8 mouse cellular contexts compared by ENCODE assay signal in the genomic region with DNA sequence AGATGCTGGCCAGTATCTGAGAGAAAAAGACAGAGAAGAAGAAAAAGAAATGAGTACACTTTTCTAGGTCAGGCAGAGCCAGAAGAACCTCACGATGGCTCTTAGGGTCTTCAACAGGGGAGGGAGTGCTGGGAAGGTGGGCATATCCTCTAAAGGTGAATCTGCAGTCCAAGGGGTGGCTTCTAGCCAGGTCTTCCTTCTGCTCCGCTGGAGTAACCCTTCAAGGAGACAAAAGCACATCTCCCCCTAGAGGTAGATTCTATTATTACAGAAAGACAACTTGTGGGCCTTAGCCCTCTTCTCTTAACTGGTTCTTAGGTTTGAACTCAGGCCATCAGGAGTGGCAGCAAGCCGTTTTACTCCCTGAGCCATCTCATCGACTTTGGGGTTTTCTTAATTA. TPM values are rescaled to one million over a fixed set of nuclear protein-coding genes. Genes with fewer than 3 reads are reported as not detected.
DNase-seq lines count a peak whose midpoint lies in the region; ATAC-seq lines count a peak whose summit lies in the region.

No protein-coding gene starts in this region.

- WGBS in midbrain, embryonic 15.5 days: 10% methylated on average over 4 of the region's 4 CpGs

- intact Hi-C loops in heart, postnatal 25 days (cut with DNase I): loop anchor here (5.0 to 10.0 kb wide), 2 partner anchors 192 to 370 kb away; no protein-coding TSS in a partner anchor
- intact Hi-C loops in heart, postnatal 10 days (cut with DNase I): no loop called here

- H3K27me3 ChIP-seq in midbrain, embryonic 15.5 days (replicated peaks): no peaks in the 10 kb centered on the region

- H3K4me1 ChIP-seq in midbrain, embryonic 15.5 days: 0 out of 2 replicates have a peak, but pooled peaks cover under 1% of the 10 kb centered on the region

- H3K4me3 ChIP-seq in midbrain, embryonic 15.5 days: no peak overlapping the region

- no peak overlapping the region for H3K27ac ChIP-seq in midbrain, embryonic 15.5 days

- DNase-seq in heart, adult 11 months: peak; percentile 89
- DNase-seq in heart, postnatal 25 days (ENCODE audit: low spot score): no peak
- peak; percentile 61 for DNase-seq in cerebellum, adult 11-12 months
- DNase-seq in heart, postnatal 10 days: peak; percentile 49 to 63
- DNase-seq in lung, postnatal 10 days: peak; percentile 61
- no peak for DNase-seq in thymus, postnatal 36 days

- no peak overlapping the region for H3K4me2 ChIP-seq in midbrain, embryonic 15.5 days

- ATAC-seq in CD4-positive, CD25-positive, alpha-beta regulatory T cell, adult 4 months: peak; percentile 90
- no peak for ATAC-seq in midbrain, embryonic 15.5 days (replicated peaks)

- H3K9ac ChIP-seq in midbrain, embryonic 15.5 days: no peak overlapping the region

- H3K9me3 ChIP-seq in midbrain, embryonic 15.5 days: no peaks in the 10 kb centered on the region

- no peaks in the 10 kb centered on the region for H3K36me3 ChIP-seq in midbrain, embryonic 15.5 days (replicated peaks)

RNA-seq across cellular contexts. Expression of a gene that starts 6.1 kb away (rescaled TPM):
- total RNA-seq in heart, postnatal 25 days (2021): 10 to 100 TPM; 14.8 to 16.3 TPM
- polyA plus RNA-seq in CD4-positive, CD25-positive, alpha-beta regulatory T cell, adult 4 months (2017; shearing (Covaris generic)): under 1 TPM; 0.05 to 0.29 TPM
- 10 to 100 TPM; 28.3 to 31.4 TPM for total RNA-seq in heart, postnatal 10 days (2021)
- polyA plus RNA-seq in midbrain, embryonic 15.5 days (2015; fragmentation: Nextera tagmentation; extraction: Ambion mirVana): 20.1 and 21.2 TPM in 2 replicates

RNA-seq across cellular contexts. Expression of a gene that starts 6.6 kb away (rescaled TPM):
- total RNA-seq in heart, postnatal 25 days (2021): 10 to 100 TPM; 27.7 to 32.8 TPM
- polyA plus RNA-seq in CD4-positive, CD25-positive, alpha-beta regulatory T cell, adult 4 months (2017; shearing (Covaris generic)): 1 to 10 TPM; 1.5 to 2.3 TPM
- 10 to 100 TPM; 23.6 to 30.7 TPM for total RNA-seq in heart, postnatal 10 days (2021)
- 52.0 and 55.3 TPM in 2 replicates for polyA plus RNA-seq in midbrain, embryonic 15.5 days (2015; fragmentation: Nextera tagmentation; extraction: Ambion mirVana)

RNA-seq across cellular contexts. Expression of a gene that starts 21.1 kb away (rescaled TPM):
- 100 to 1,000 TPM; 104 to 108 TPM for total RNA-seq in heart, postnatal 25 days (2021)
- polyA plus RNA-seq in CD4-positive, CD25-positive, alpha-beta regulatory T cell, adult 4 months (2017; shearing (Covaris generic)): 100 to 1,000 TPM; 137 to 170 TPM
- total RNA-seq in heart, postnatal 10 days (2021): 100 to 1,000 TPM in 1 of 2 experiments, 10 to 100 TPM in 1; 99.9 to 106 TPM
- 218 and 235 TPM in 2 replicates for polyA plus RNA-seq in midbrain, embryonic 15.5 days (2015; fragmentation: Nextera tagmentation; extraction: Ambion mirVana)

RNA-seq across cellular contexts. Expression of a gene that starts 27.0 kb away (rescaled TPM):
- 10 to 100 TPM; 21.8 to 25.1 TPM for total RNA-seq in heart, postnatal 25 days (2021)
- polyA plus RNA-seq in CD4-positive, CD25-positive, alpha-beta regulatory T cell, adult 4 months (2017; shearing (Covaris generic)): 10 to 100 TPM; 12.1 to 34.1 TPM
- total RNA-seq in heart, postnatal 10 days (2021): 10 to 100 TPM; 19.3 to 25.1 TPM
- 29.1 and 34.0 TPM in 2 replicates for polyA plus RNA-seq in midbrain, embryonic 15.5 days (2015; fragmentation: Nextera tagmentation; extraction: Ambion mirVana)

RNA-seq across cellular contexts. Expression of a gene that starts 42.3 kb away (rescaled TPM):
- 1 to 10 TPM; 3.8 to 4.3 TPM for total RNA-seq in heart, postnatal 25 days (2021)
- polyA plus RNA-seq in CD4-positive, CD25-positive, alpha-beta regulatory T cell, adult 4 months (2017; shearing (Covaris generic)): 10 to 100 TPM; 23.3 to 38.7 TPM
- 1 to 10 TPM; 5.8 to 6.7 TPM for total RNA-seq in heart, postnatal 10 days (2021)
- 22.8 and 29.5 TPM in 2 replicates for polyA plus RNA-seq in midbrain, embryonic 15.5 days (2015; fragmentation: Nextera tagmentation; extraction: Ambion mirVana)

Comparison
In these comparisons a context has a peak if more than half of its experiments do, and no peak if none do; other contexts are left out.
1. DNase-seq: peak in heart, adult 11 months (single experiment), cerebellum, adult 11-12 months (single experiment), heart, postnatal 10 days (2 of 2) and lung, postnatal 10 days (single experiment); none in heart, postnatal 25 days (single experiment) and thymus, postnatal 36 days (0 of 2).